Mouse (Mus musculus) neural tube, embryonic 13.5 days (tissue): ENCODE data around the gene Mrgpra3. TPM values are rescaled to one million over a fixed set of nuclear protein-coding genes. Genes with fewer than 3 reads are reported as not detected.

Experiments used
- ATAC-seq: fragments of 200-750 bp; cut with Nextera tagmentation; 2 replicates; pipeline ENCODE4 v1.8.0; 2017; ENCODE audit warnings: low read depth, mild to moderate bottlenecking, moderate TSS enrichment, moderate library complexity
- H3K27ac ChIP-seq: fragments of 300-500 bp; sonication (generic); replicated peaks from 2 replicates; pipeline ENCODE4 v1.5.1; 2015; ENCODE audit warnings: moderate library complexity, mild to moderate bottlenecking, inconsistent platforms
- H3K27me3 ChIP-seq: fragments of 300-500 bp; sonication (generic); 2 replicates; pipeline ENCODE4 v1.6.1; 2015; ENCODE audit warnings: mild to moderate bottlenecking, inconsistent platforms
- H3K36me3 ChIP-seq: fragments of 300-500 bp; sonication (generic); 2 replicates; pipeline ENCODE4 v1.6.1; 2015; ENCODE audit warnings: mild to moderate bottlenecking, inconsistent platforms
- H3K4me1 ChIP-seq: fragments of 300-500 bp; sonication (generic); replicated peaks from 2 replicates; pipeline ENCODE4 v1.6.1; 2015; ENCODE audit warnings: inconsistent platforms
- H3K4me2 ChIP-seq: fragments of 300-500 bp; sonication (generic); 2 replicates; pipeline ENCODE4 v1.6.1; 2015; ENCODE audit warnings: inconsistent platforms, mild to moderate bottlenecking, moderate library complexity
- H3K4me3 ChIP-seq: fragments of 300-500 bp; sonication (generic); 2 replicates; pipeline ENCODE4 v1.5.1; 2015; ENCODE audit warnings: mild to moderate bottlenecking, inconsistent platforms
- H3K9ac ChIP-seq: fragments of 300-500 bp; sonication (generic); 2 replicates; pipeline ENCODE4 v1.6.1; 2015; ENCODE audit warnings: moderate library complexity, mild to moderate bottlenecking, inconsistent platforms
- H3K9me3 ChIP-seq: fragments of 300-500 bp; sonication (generic); 2 replicates; pipeline ENCODE4 v1.6.1; 2016; ENCODE audit warnings: inconsistent platforms
- WGBS: fragments of 180-500 bp; shearing (Covaris S2); methylation state at CpG from one replicate; pipeline ENCODE4 v1.1.7; 2015; 5-methylcytosine and 5-hydroxymethylcytosine counted together
- polyA plus RNA-seq: library from polyadenylated mRNA; unstranded; fragments of >200 nt; fragmentation: Nextera tagmentation; extraction: Ambion mirVana; gene quantifications from 2 replicates; pipeline ENCODE4 v1.2.1, GENCODE M21; 2015

Mrgpra3 gene
- not detected in 2 replicates for polyA plus RNA-seq

- ATAC-seq, result no peak
- Histone ChIP-seq H3K9me3 (peaks cover 38% of the 10 kb centered on the region), H3K9ac (no peak within 1 kb of the TSS), H3K36me3 (no peaks in the 10 kb centered on the region), H3K4me2 (no peak within 1 kb of the TSS), H3K4me1 (no peaks in the 10 kb centered on the region), H3K27me3 (no peaks in the 10 kb centered on the region), H3K27ac (no peak within 1 kb of the TSS), H3K4me3 (no peak within 1 kb of the TSS)
- WGBS, result 78% methylated on average over 2 of the region's 2 CpGs
These were observed at the start of gene Mrgpra3 for GRCm38 (mm10) chr7:47601272-47601671. Gene Mrgpra3, minus strand, starts transcription at chr7:47601372.

Other genes starting within 250 kb of the Mrgpra3 start
- gene Mrgpra1, start 247.1 kb downstream of the Mrgpra3 start, polyA plus RNA-seq, result 0.24 TPM in 1 of 2 replicates, not detected in the other
- gene Mrgpra2a, start 149.2 kb downstream of the Mrgpra3 start, polyA plus RNA-seq, result not detected in 2 replicates
- gene Mrgpra2b, start 72.5 kb downstream of the Mrgpra3 start, polyA plus RNA-seq, result 0.21 TPM in 1 of 2 replicates, not detected in the other